Mouse (Mus musculus): ENCODE data around the gene Zap70. TPM values are rescaled to one million over a fixed set of nuclear protein-coding genes. Genes with fewer than 3 reads are reported as not detected.

Zap70 gene
- polyA plus RNA-seq, 1 experiment from 2014 or later: 0.18 TPM

- peak; percentile 33; the same call in 1 of the 2 replicates for ATAC-seq (ENCODE audit: low FRiP score, low TSS enrichment)
- WGBS: 3% methylated on average over 16 of the region's 16 CpGs
- no peaks in the 10 kb centered on the region for H3K9me3 ChIP-seq (ENCODE audit: control insufficient read depth, low read length)
- no peaks in the 10 kb centered on the region for H3K36me3 ChIP-seq (ENCODE audit: control insufficient read depth, insufficient read depth, low read length)
- peak overlapping the region; percentile 80 for H3K4me2 ChIP-seq (replicated peaks; ENCODE audit: low read depth, low read length)
- no peaks in the 10 kb centered on the region for H3K4me1 ChIP-seq (ENCODE audit: control insufficient read depth, insufficient read depth, low read length)
- peak overlapping the region; percentile 36 for H3K4me3 ChIP-seq (ENCODE audit: low read length)
- peak overlapping the region; percentile 35; the same call in 1 of the 2 replicates for H3K9ac ChIP-seq (ENCODE audit: low read depth, low read length)
- H3K27ac ChIP-seq (ENCODE audit: low read depth, low read length): no peak overlapping the region
- H3K27me3 ChIP-seq (ENCODE audit: control insufficient read depth, insufficient read depth, low read length): no peaks in the 10 kb centered on the region
Observed at GRCm38 (mm10) chr1:36785238-36785641, 23.6 kb downstream of the Zap70 start.

GRCm38 (mm10) chr1:36786377-36786776 is 24.8 kb downstream of the Zap70 start:
- H3K36me3 ChIP-seq (ENCODE audit: control insufficient read depth, insufficient read depth, low read length): peaks cover under 1% of the 10 kb centered on the region
- H3K27ac ChIP-seq (ENCODE audit: low read depth, low read length): no peak overlapping the region
- 90% methylated on average over 7 of the region's 7 CpGs for WGBS
- H3K4me3 ChIP-seq (ENCODE audit: low read length): no peak overlapping the region
- H3K9me3 ChIP-seq (ENCODE audit: control insufficient read depth, low read length): no peaks in the 10 kb centered on the region
- ATAC-seq (ENCODE audit: low FRiP score, low TSS enrichment): no peak
- H3K27me3 ChIP-seq (ENCODE audit: control insufficient read depth, insufficient read depth, low read length): no peaks in the 10 kb centered on the region
- no peak overlapping the region for H3K4me2 ChIP-seq (replicated peaks; ENCODE audit: low read depth, low read length)
- H3K9ac ChIP-seq (ENCODE audit: low read depth, low read length): no peak overlapping the region
- no peaks in the 10 kb centered on the region for H3K4me1 ChIP-seq (ENCODE audit: control insufficient read depth, insufficient read depth, low read length)

- no peak overlapping the region for H3K9ac ChIP-seq (ENCODE audit: low read depth, low read length)
- 75% methylated on average over 8 of the region's 8 CpGs for WGBS
- H3K27me3 ChIP-seq (ENCODE audit: control insufficient read depth, insufficient read depth, low read length): no peaks in the 10 kb centered on the region
- ATAC-seq (ENCODE audit: low FRiP score, low TSS enrichment): no peak
- no peak overlapping the region for H3K4me3 ChIP-seq (ENCODE audit: low read length)
- no peak overlapping the region for H3K27ac ChIP-seq (ENCODE audit: low read depth, low read length)
- peaks cover 30% of the 10 kb centered on the region for H3K36me3 ChIP-seq (ENCODE audit: control insufficient read depth, insufficient read depth, low read length)
- no peak overlapping the region for H3K4me2 ChIP-seq (replicated peaks; ENCODE audit: low read depth, low read length)
- H3K9me3 ChIP-seq (ENCODE audit: control insufficient read depth, low read length): no peaks in the 10 kb centered on the region
- no peaks in the 10 kb centered on the region for H3K4me1 ChIP-seq (ENCODE audit: control insufficient read depth, insufficient read depth, low read length)
Observed at GRCm38 (mm10) chr1:36789416-36789815, 27.8 kb downstream of the Zap70 start.

GRCm38 (mm10) chr1:36796711-36797110 is 35.1 kb downstream of the Zap70 start:
- 84% methylated on average over 7 of the region's 7 CpGs for WGBS
- Histone ChIP-seq H3K9me3 (ENCODE audit: control insufficient read depth, low read length) (no peaks in the 10 kb centered on the region), H3K36me3 (ENCODE audit: control insufficient read depth, insufficient read depth, low read length) (peaks cover 90% of the 10 kb centered on the region), H3K9ac (ENCODE audit: low read depth, low read length) (no peak overlapping the region), H3K4me2 (replicated peaks; ENCODE audit: low read depth, low read length) (no peak overlapping the region), H3K4me3 (ENCODE audit: low read length) (no peak overlapping the region), H3K27me3 (ENCODE audit: control insufficient read depth, insufficient read depth, low read length) (no peaks in the 10 kb centered on the region), H3K27ac (ENCODE audit: low read depth, low read length) (no peak overlapping the region), H3K4me1 (ENCODE audit: control insufficient read depth, insufficient read depth, low read length) (no peaks in the 10 kb centered on the region)
- 0 out of 2 replicates have a peak, but pooled peaks have one; percentile 58 for ATAC-seq (ENCODE audit: low FRiP score, low TSS enrichment)

- H3K36me3 ChIP-seq (ENCODE audit: control insufficient read depth, insufficient read depth, low read length): peaks cover 90% of the 10 kb centered on the region
- 71% methylated on average over 10 of the region's 10 CpGs for WGBS
Observed at GRCm38 (mm10) chr1:36797481-36797880, 35.9 kb downstream of the Zap70 start.

GRCm38 (mm10) chr1:36800379-36801011 is 38.9 kb downstream of the Zap70 start:
- H3K27me3 ChIP-seq (ENCODE audit: control insufficient read depth, insufficient read depth, low read length): no peaks in the 10 kb centered on the region
- H3K27ac ChIP-seq (ENCODE audit: low read depth, low read length): no peak overlapping the region
- H3K9ac ChIP-seq (ENCODE audit: low read depth, low read length): no peak overlapping the region
- no peak overlapping the region for H3K4me2 ChIP-seq (replicated peaks; ENCODE audit: low read depth, low read length)
- H3K4me1 ChIP-seq (ENCODE audit: control insufficient read depth, insufficient read depth, low read length): no peaks in the 10 kb centered on the region
- H3K4me3 ChIP-seq (ENCODE audit: low read length): no peak overlapping the region
- H3K36me3 ChIP-seq (ENCODE audit: control insufficient read depth, insufficient read depth, low read length): peaks cover 81% of the 10 kb centered on the region
- H3K9me3 ChIP-seq (ENCODE audit: control insufficient read depth, low read length): no peaks in the 10 kb centered on the region
- no peak for ATAC-seq (ENCODE audit: low FRiP score, low TSS enrichment)
- 84% methylated on average over 3 of the region's 3 CpGs for WGBS

More at GRCm38 (mm10) chr1:36797481-36797880, 35.9 kb downstream of the Zap70 start:
- H3K27me3 ChIP-seq (ENCODE audit: control insufficient read depth, insufficient read depth, low read length): no peaks in the 10 kb centered on the region
- no peaks in the 10 kb centered on the region for H3K9me3 ChIP-seq (ENCODE audit: control insufficient read depth, low read length)
- H3K4me1 ChIP-seq (ENCODE audit: control insufficient read depth, insufficient read depth, low read length): no peaks in the 10 kb centered on the region
- no peak overlapping the region for H3K27ac ChIP-seq (ENCODE audit: low read depth, low read length)
- H3K9ac ChIP-seq (ENCODE audit: low read depth, low read length): no peak overlapping the region
- no peak overlapping the region for H3K4me3 ChIP-seq (ENCODE audit: low read length)
- H3K4me2 ChIP-seq (replicated peaks; ENCODE audit: low read depth, low read length): no peak overlapping the region
- no peak for ATAC-seq (ENCODE audit: low FRiP score, low TSS enrichment)

GRCm38 (mm10) chr1:36804259-36804658 is 42.7 kb downstream of the Zap70 start:
- ATAC-seq (ENCODE audit: low FRiP score, low TSS enrichment): no peak
- Histone ChIP-seq H3K9me3 (ENCODE audit: control insufficient read depth, low read length) (no peaks in the 10 kb centered on the region), H3K36me3 (ENCODE audit: control insufficient read depth, insufficient read depth, low read length) (peaks cover 81% of the 10 kb centered on the region), H3K9ac (ENCODE audit: low read depth, low read length) (no peak overlapping the region), H3K27ac (ENCODE audit: low read depth, low read length) (no peak overlapping the region), H3K27me3 (ENCODE audit: control insufficient read depth, insufficient read depth, low read length) (no peaks in the 10 kb centered on the region), H3K4me1 (ENCODE audit: control insufficient read depth, insufficient read depth, low read length) (no peaks in the 10 kb centered on the region), H3K4me3 (ENCODE audit: low read length) (no peak overlapping the region), H3K4me2 (replicated peaks; ENCODE audit: low read depth, low read length) (no peak overlapping the region)
- 73% methylated on average over 9 of the region's 9 CpGs for WGBS

- Histone ChIP-seq H3K9me3 (ENCODE audit: control insufficient read depth, low read length) (no peaks in the 10 kb centered on the region), H3K4me3 (ENCODE audit: low read length) (no peak overlapping the region), H3K27ac (ENCODE audit: low read depth, low read length) (no peak overlapping the region), H3K9ac (ENCODE audit: low read depth, low read length) (no peak overlapping the region), H3K4me1 (ENCODE audit: control insufficient read depth, insufficient read depth, low read length) (no peaks in the 10 kb centered on the region), H3K27me3 (ENCODE audit: control insufficient read depth, insufficient read depth, low read length) (no peaks in the 10 kb centered on the region), H3K4me2 (replicated peaks; ENCODE audit: low read depth, low read length) (no peak overlapping the region), H3K36me3 (ENCODE audit: control insufficient read depth, insufficient read depth, low read length) (peaks cover 81% of the 10 kb centered on the region)
- 97% methylated on average over 4 of the region's 4 CpGs for WGBS
- ATAC-seq (ENCODE audit: low FRiP score, low TSS enrichment): no peak
Observed at GRCm38 (mm10) chr1:36804833-36805232, 43.2 kb downstream of the Zap70 start.

- H3K9me3 ChIP-seq (ENCODE audit: control insufficient read depth, low read length): no peaks in the 10 kb centered on the region
- 98% methylated on average over 7 of the region's 7 CpGs for WGBS
- H3K36me3 ChIP-seq (ENCODE audit: control insufficient read depth, insufficient read depth, low read length): peaks cover 90% of the 10 kb centered on the region
- no peak overlapping the region for H3K4me3 ChIP-seq (ENCODE audit: low read length)
- H3K9ac ChIP-seq (ENCODE audit: low read depth, low read length): no peak overlapping the region
- no peak overlapping the region for H3K27ac ChIP-seq (ENCODE audit: low read depth, low read length)
- no peaks in the 10 kb centered on the region for H3K4me1 ChIP-seq (ENCODE audit: control insufficient read depth, insufficient read depth, low read length)
- no peak for ATAC-seq (ENCODE audit: low FRiP score, low TSS enrichment)
- no peak overlapping the region for H3K4me2 ChIP-seq (replicated peaks; ENCODE audit: low read depth, low read length)
- no peaks in the 10 kb centered on the region for H3K27me3 ChIP-seq (ENCODE audit: control insufficient read depth, insufficient read depth, low read length)
Observed at GRCm38 (mm10) chr1:36806181-36806905, 44.7 kb downstream of the Zap70 start.

Measured in kidney, embryonic 14.5 days (tissue).